Mouse (Mus musculus): ENCODE measurements at regions not wholly inside any gene's neighbourhood (a gene's known extent, or its start where the extent isn't known, plus 50 kb on each side); places are given as distances from the start of the nearest gene placed in this dataset.

- H3K4me3 ChIP-seq: no peak overlapping the region
- 63% methylated on average over 6 of the region's 6 CpGs for WGBS
- H3K4me2 ChIP-seq: no peak overlapping the region
- no peak overlapping the region for H3K27ac ChIP-seq (replicated peaks)
- H3K9ac ChIP-seq: no peak overlapping the region
- no peaks in the 10 kb centered on the region for H3K4me1 ChIP-seq (replicated peaks)
- H3K36me3 ChIP-seq: no peaks in the 10 kb centered on the region
- H3K9me3 ChIP-seq: no peaks in the 10 kb centered on the region
- ATAC-seq (ENCODE audit: low FRiP score, low read depth): no peak
- H3K27me3 ChIP-seq: no peaks in the 10 kb centered on the region
Measured at GRCm38 (mm10) chr13:115655134-115655533, 553.4 kb upstream of the Itga1 start.

DNA sequence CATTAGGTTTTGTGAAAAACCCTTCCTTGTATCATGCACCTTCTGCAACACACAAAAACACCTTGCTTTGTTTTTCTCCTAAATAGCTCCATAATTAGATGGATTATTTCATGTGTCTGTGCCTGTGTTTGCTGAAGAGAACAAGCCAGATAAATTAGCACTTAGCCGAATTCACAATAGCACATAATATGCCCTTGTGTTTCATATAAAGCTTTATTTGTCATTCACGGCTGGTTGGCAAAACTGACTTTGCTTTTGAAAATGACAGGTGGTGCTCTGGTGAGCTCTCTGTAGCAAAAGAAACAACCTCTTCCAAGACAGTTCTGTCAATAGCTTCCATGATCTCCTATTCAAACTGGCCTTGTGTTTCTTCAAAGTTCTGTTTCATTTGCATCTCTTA is 551.2 kb upstream of the Itga1 start:
- no peak for ATAC-seq (ENCODE audit: low FRiP score, low read depth)
- WGBS: 39% methylated on average over 2 of the region's 2 CpGs
- H3K4me1 ChIP-seq (replicated peaks): no peaks in the 10 kb centered on the region
- H3K36me3 ChIP-seq: no peaks in the 10 kb centered on the region
- H3K4me2 ChIP-seq: no peak overlapping the region
- H3K27me3 ChIP-seq: no peaks in the 10 kb centered on the region
- no peak overlapping the region for H3K4me3 ChIP-seq
- no peak overlapping the region for H3K27ac ChIP-seq (replicated peaks)
- no peaks in the 10 kb centered on the region for H3K9me3 ChIP-seq
- H3K9ac ChIP-seq: no peak overlapping the region

GRCm38 (mm10) chr13:115652352-115652751 is 550.6 kb upstream of the Itga1 start:
- Histone ChIP-seq H3K9ac (no peak overlapping the region), H3K4me1 (replicated peaks) (no peaks in the 10 kb centered on the region), H3K27ac (replicated peaks) (no peak overlapping the region), H3K36me3 (no peaks in the 10 kb centered on the region), H3K27me3 (no peaks in the 10 kb centered on the region), H3K9me3 (no peaks in the 10 kb centered on the region), H3K4me2 (no peak overlapping the region), H3K4me3 (no peak overlapping the region)
- 83% methylated on average over 1 of the region's 1 CpGs for WGBS
- no peak for ATAC-seq (ENCODE audit: low FRiP score, low read depth)

DNA sequence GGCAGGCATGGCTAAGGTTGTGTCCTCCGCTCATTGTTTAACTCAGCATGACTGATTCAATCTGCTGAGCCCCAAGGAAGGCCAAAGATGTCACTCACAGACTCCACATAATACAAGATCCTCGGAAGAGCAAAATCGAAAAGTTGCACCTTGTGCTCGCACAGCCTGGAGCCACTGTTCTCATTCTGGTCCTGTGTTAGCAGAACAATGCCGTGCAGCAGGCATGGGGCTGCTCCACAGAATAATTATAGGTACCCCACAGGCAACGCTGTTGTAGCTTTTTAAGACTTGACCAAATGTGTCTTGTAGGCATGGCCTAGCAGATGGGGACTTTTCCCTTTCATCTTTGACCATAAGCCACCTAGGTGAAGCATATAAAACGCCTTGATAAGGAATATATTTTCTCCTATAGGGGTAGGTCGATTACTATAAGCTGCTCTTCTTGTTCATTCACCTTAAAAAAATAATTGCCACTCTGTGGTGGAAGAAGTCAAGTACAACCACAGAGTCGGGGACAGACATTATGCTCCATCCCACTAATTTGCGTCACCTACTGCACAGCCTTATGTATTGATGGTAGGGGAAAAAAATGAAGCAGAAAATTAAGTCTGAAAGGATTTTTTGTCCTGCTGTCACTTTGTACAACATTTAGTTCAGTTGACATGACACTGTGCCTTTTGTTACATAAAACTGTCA is 529.8 kb upstream of the Itga1 start:
- Histone ChIP-seq H3K9ac (no peak overlapping the region), H3K4me2 (no peak overlapping the region), H3K27me3 (0 out of 2 replicates have a peak, but pooled peaks cover 9% of the 10 kb centered on the region), H3K4me1 (replicated peaks) (no peaks in the 10 kb centered on the region), H3K36me3 (no peaks in the 10 kb centered on the region), H3K9me3 (no peaks in the 10 kb centered on the region), H3K4me3 (no peak overlapping the region), H3K27ac (replicated peaks) (no peak overlapping the region)
- 26% methylated on average over 10 of the region's 10 CpGs for WGBS
- no peak for ATAC-seq (ENCODE audit: low FRiP score, low read depth)

- Histone ChIP-seq H3K4me2 (no peak overlapping the region), H3K9ac (no peak overlapping the region), H3K36me3 (no peaks in the 10 kb centered on the region), H3K27me3 (0 out of 2 replicates have a peak, but pooled peaks cover 9% of the 10 kb centered on the region), H3K4me3 (no peak overlapping the region), H3K27ac (replicated peaks) (no peak overlapping the region), H3K4me1 (replicated peaks) (no peaks in the 10 kb centered on the region), H3K9me3 (no peaks in the 10 kb centered on the region)
- no peak for ATAC-seq (ENCODE audit: low FRiP score, low read depth)
- WGBS: 64% methylated on average over 2 of the region's 2 CpGs
Measured at GRCm38 (mm10) chr13:115630603-115631002, 528.8 kb upstream of the Itga1 start.

DNA sequence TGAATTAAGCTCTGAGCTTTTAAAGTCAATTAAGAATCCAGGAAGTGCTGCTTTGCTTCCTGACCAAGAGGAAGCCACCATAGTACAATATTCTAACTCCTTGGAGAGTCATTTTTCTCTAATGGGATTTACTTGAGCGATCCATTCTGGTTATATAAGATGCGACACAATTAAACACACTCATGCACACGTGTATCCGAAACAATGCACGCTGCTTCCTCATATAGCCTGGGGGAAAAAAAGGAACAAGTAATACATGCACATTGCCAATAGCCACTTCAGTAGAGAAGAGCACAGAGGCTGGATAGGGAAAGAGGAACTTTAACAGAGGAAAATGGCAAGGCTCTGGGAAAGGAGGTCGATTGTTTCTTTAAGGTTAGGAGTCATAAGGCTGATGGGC is 511.4 kb upstream of the Itga1 start:
- WGBS: 64% methylated on average over 6 of the region's 6 CpGs
- no peak overlapping the region for H3K9ac ChIP-seq
- no peaks in the 10 kb centered on the region for H3K36me3 ChIP-seq
- no peaks in the 10 kb centered on the region for H3K9me3 ChIP-seq
- no peaks in the 10 kb centered on the region for H3K4me1 ChIP-seq (replicated peaks)
- no peak for ATAC-seq (ENCODE audit: low FRiP score, low read depth)
- no peak overlapping the region for H3K27ac ChIP-seq (replicated peaks)
- no peak overlapping the region for H3K4me2 ChIP-seq
- H3K27me3 ChIP-seq: no peaks in the 10 kb centered on the region
- no peak overlapping the region for H3K4me3 ChIP-seq

DNA sequence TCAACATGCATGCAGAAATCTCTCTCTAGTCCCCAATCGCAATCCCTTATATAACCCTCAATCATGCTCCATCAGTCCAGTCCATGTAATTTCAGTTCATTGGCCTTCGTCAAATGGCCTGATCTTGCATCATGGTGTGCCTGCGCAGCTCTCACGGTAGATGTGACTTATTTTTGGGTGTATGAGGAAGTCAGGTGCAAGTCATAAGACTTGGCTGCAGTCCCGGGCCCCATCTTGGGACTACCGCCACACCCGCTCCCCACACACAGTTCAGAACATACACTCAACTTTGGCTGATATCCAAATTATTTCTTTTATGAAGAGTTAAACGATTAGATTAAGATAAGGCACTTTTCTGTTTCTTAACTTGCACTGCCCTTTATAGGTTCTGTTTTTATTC is 504.7 kb upstream of the Itga1 start:
- no peaks in the 10 kb centered on the region for H3K9me3 ChIP-seq
- no peak overlapping the region for H3K4me2 ChIP-seq
- H3K4me3 ChIP-seq: no peak overlapping the region
- 90% methylated on average over 8 of the region's 8 CpGs for WGBS
- no peaks in the 10 kb centered on the region for H3K36me3 ChIP-seq
- H3K9ac ChIP-seq: no peak overlapping the region
- no peak overlapping the region for H3K27ac ChIP-seq (replicated peaks)
- no peak for ATAC-seq (ENCODE audit: low FRiP score, low read depth)
- no peaks in the 10 kb centered on the region for H3K4me1 ChIP-seq (replicated peaks)
- no peaks in the 10 kb centered on the region for H3K27me3 ChIP-seq

- H3K4me2 ChIP-seq: no peak overlapping the region
- no peaks in the 10 kb centered on the region for H3K4me1 ChIP-seq (replicated peaks)
- no peak overlapping the region for H3K9ac ChIP-seq
- ATAC-seq (ENCODE audit: low FRiP score, low read depth): no peak
- no peak overlapping the region for H3K4me3 ChIP-seq
- H3K27ac ChIP-seq (replicated peaks): no peak overlapping the region
- no peaks in the 10 kb centered on the region for H3K27me3 ChIP-seq
- no peaks in the 10 kb centered on the region for H3K9me3 ChIP-seq
- WGBS: 83% methylated on average over 5 of the region's 5 CpGs
- H3K36me3 ChIP-seq: no peaks in the 10 kb centered on the region
Measured at GRCm38 (mm10) chr13:115595126-115595671, 493.4 kb upstream of the Itga1 start.

GRCm38 (mm10) chr13:115575967-115576366 is 474.2 kb upstream of the Itga1 start:
- Histone ChIP-seq H3K36me3 (no peaks in the 10 kb centered on the region), H3K27me3 (no peaks in the 10 kb centered on the region), H3K4me1 (replicated peaks) (no peaks in the 10 kb centered on the region), H3K27ac (replicated peaks) (no peak overlapping the region), H3K4me3 (no peak overlapping the region), H3K9me3 (no peaks in the 10 kb centered on the region), H3K9ac (no peak overlapping the region), H3K4me2 (no peak overlapping the region)
- WGBS: 83% methylated on average over 3 of the region's 3 CpGs
- no peak for ATAC-seq (ENCODE audit: low FRiP score, low read depth)

GRCm38 (mm10) chr13:115575052-115575891 is 473.5 kb upstream of the Itga1 start:
- no peaks in the 10 kb centered on the region for H3K36me3 ChIP-seq
- H3K4me3 ChIP-seq: no peak overlapping the region
- H3K9me3 ChIP-seq: no peaks in the 10 kb centered on the region
- H3K27me3 ChIP-seq: no peaks in the 10 kb centered on the region
- H3K4me1 ChIP-seq (replicated peaks): no peaks in the 10 kb centered on the region
- no peak for ATAC-seq (ENCODE audit: low FRiP score, low read depth)
- H3K4me2 ChIP-seq: no peak overlapping the region
- H3K27ac ChIP-seq (replicated peaks): no peak overlapping the region
- H3K9ac ChIP-seq: no peak overlapping the region
- 71% methylated on average over 6 of the region's 6 CpGs for whole genome bisulfite sequencing

GRCm38 (mm10) chr13:115541167-115541566 is 439.4 kb upstream of the Itga1 start:
- Histone ChIP-seq H3K27ac (replicated peaks) (no peak overlapping the region), H3K27me3 (no peaks in the 10 kb centered on the region), H3K36me3 (no peaks in the 10 kb centered on the region), H3K4me2 (no peak overlapping the region), H3K4me1 (replicated peaks) (no peaks in the 10 kb centered on the region), H3K9ac (no peak overlapping the region), H3K4me3 (no peak overlapping the region), H3K9me3 (no peaks in the 10 kb centered on the region)
- WGBS: 78% methylated on average over 3 of the region's 3 CpGs
- ATAC-seq (ENCODE audit: low FRiP score, low read depth): no peak

DNA sequence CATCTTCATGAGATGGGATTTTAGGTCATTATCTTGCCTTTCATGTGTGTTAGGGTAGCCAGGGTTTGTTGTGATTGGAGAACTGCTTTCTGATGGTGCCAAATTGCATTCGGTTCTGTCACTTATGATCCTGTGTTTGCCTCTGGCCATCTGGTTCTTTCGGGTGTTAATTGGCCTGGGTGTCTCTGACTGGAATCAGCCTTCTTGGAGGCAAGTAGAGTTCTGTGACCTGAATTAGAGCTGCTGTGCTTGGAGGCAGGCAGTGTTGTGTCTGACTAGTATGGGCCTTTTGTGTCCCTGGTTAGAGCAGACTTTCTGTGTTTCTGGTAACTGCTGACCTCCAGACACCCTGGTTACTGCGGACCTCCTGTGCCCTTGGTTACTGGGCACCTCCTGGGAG is 434.1 kb upstream of the Itga1 start:
- Histone ChIP-seq H3K36me3 (no peaks in the 10 kb centered on the region), H3K9me3 (no peaks in the 10 kb centered on the region), H3K9ac (no peak overlapping the region), H3K4me1 (replicated peaks) (no peaks in the 10 kb centered on the region), H3K27ac (replicated peaks) (no peak overlapping the region), H3K4me2 (no peak overlapping the region), H3K4me3 (no peak overlapping the region), H3K27me3 (no peaks in the 10 kb centered on the region)
- WGBS: 83% methylated on average over 3 of the region's 3 CpGs
- no peak for ATAC-seq (ENCODE audit: low FRiP score, low read depth)
